Mouse (Mus musculus): Measurements from ENCODE around the gene Tifa.

GRCm38 (mm10) chr3:127852722-127853121, 63.1 kb downstream of the Tifa start:
- TF ChIP-seq USF1 (IDR thresholded peaks at IDR 0.05; ENCODE audit: low read depth, low read length) (no peak), CTCF (conservative IDR thresholded peaks at IDR 0.05 in 1 of 2, IDR thresholded peaks at IDR 0.05 in 1 of 2; ENCODE audit: low read depth in 2 of 2, low read length in 2 of 2) (no peak), ZMIZ1 (IDR thresholded peaks at IDR 0.05; ENCODE audit: low read depth, low read length) (no peak), EP300 (IDR thresholded peaks at IDR 0.05; ENCODE audit: low read length) (no peak)

Measured in CH12.LX (cell line).